Mouse (Mus musculus) ES-Bruce4 (cell line): ENCODE results near the gene Fam180a. TPM values are rescaled to one million over a fixed set of nuclear protein-coding genes. Genes with fewer than 3 reads are reported as not detected.
A peak's percentile ranks its signal among the peaks of the same experiment; 100 is the strongest.

Source experiments
- H3K27ac ChIP-seq: 2 replicates; pipeline ENCODE4 v1.5.1; 2012; ENCODE audit warnings: low read length, inconsistent platforms; ENCODE audit not compliant: insufficient read depth
- H3K27me3 ChIP-seq: 2 replicates; pipeline ENCODE4 v1.6.1; 2012; ENCODE audit warnings: mild to moderate bottlenecking, low read length, inconsistent platforms; ENCODE audit not compliant: control insufficient read depth, poor library complexity, insufficient read depth, severe bottlenecking
- H3K36me3 ChIP-seq: 2 replicates; pipeline ENCODE4 v1.6.1; 2012; ENCODE audit warnings: inconsistent platforms, mild to moderate bottlenecking, low read length, moderate library complexity; ENCODE audit not compliant: control insufficient read depth, poor library complexity, insufficient read depth, severe bottlenecking
- H3K4me1 ChIP-seq: one replicate; pipeline ENCODE4 v1.8.1; 2011; ENCODE audit warnings: low read length; ENCODE audit not compliant: control insufficient read depth, insufficient read depth
- H3K4me3 ChIP-seq: 2 replicates; pipeline ENCODE4 v1.5.1; 2011; ENCODE audit warnings: low read depth, mild to moderate bottlenecking, low read length
- H3K9ac ChIP-seq: 2 replicates; pipeline ENCODE4 v1.6.1; 2012; ENCODE audit warnings: low read depth, mild to moderate bottlenecking, inconsistent platforms; ENCODE audit not compliant: poor library complexity, severe bottlenecking
- H3K9me3 ChIP-seq: replicated peaks from 2 replicates; pipeline ENCODE4 v1.6.1; 2012; ENCODE audit warnings: mild to moderate bottlenecking, low read length, inconsistent platforms; ENCODE audit not compliant: control insufficient read depth, poor library complexity, insufficient read depth, severe bottlenecking
- CTCF ChIP-seq: IDR thresholded peaks from one replicate; pipeline ENCODE4 v1.8.1; 2011; ENCODE audit warnings: low read depth, low read length
- EP300 ChIP-seq: IDR thresholded peaks from 2 replicates; pipeline ENCODE4 v1.6.1; 2011; ENCODE audit warnings: low read depth, low read length; ENCODE audit not compliant: insufficient read depth
- POLR2A ChIP-seq: IDR thresholded peaks from one replicate; pipeline ENCODE4 v1.8.1; 2011; ENCODE audit warnings: low read length; ENCODE audit not compliant: insufficient read depth
- polyA plus RNA-seq: library from polyadenylated mRNA; stranded (reverse); fragments of >200 nt; gene quantifications from 2 replicates; pipeline ENCODE4 v1.2.4, GENCODE M21; 2011; ENCODE audit warnings: low read depth; ENCODE audit not compliant: missing spikeins, insufficient read depth, insufficient read length

Fam180a gene
- polyA plus RNA-seq, 1 experiment, result not detected

- Histone ChIP-seq H3K9ac (peak overlapping the region; percentile 10; the same call in 1 of the 2 replicates), H3K27me3 (no peaks in the 10 kb centered on the region), H3K4me1 (no peaks in the 10 kb centered on the region), H3K27ac (no peak overlapping the region), H3K9me3 (no peaks in the 10 kb centered on the region), H3K4me3 (peak overlapping the region; percentile 57), H3K36me3 (no peaks in the 10 kb centered on the region)
- no peak for TF ChIP-seq POLR2A
- no peak for TF ChIP-seq CTCF
Observed at GRCm38 (mm10) chr6:35268711-35269110, 57.2 kb downstream of the Fam180a start.

- Histone ChIP-seq H3K4me1 (no peaks in the 10 kb centered on the region), H3K36me3 (peaks cover 14% of the 10 kb centered on the region), H3K9ac (no peak overlapping the region), H3K27me3 (no peaks in the 10 kb centered on the region), H3K9me3 (no peaks in the 10 kb centered on the region), H3K4me3 (no peak overlapping the region), H3K27ac (no peak overlapping the region)
- no peak for TF ChIP-seq EP300
- no peak for TF ChIP-seq POLR2A
- no peak for TF ChIP-seq CTCF
Observed at GRCm38 (mm10) chr6:35265580-35266278, 60.2 kb downstream of the Fam180a start.

Other genes with a start within 250 kb of the Fam180a start
- gene Cnot4, start 192.4 kb downstream of the Fam180a start, polyA plus RNA-seq, result 45.7 and 49.2 TPM in 2 replicates
- gene Nup205, start 148.7 kb downstream of the Fam180a start, polyA plus RNA-seq, result 142 and 151 TPM in 2 replicates
- 1.1 and 1.2 TPM in 2 replicates for gene Slc13a4, start 18.0 kb downstream of the Fam180a start, polyA plus RNA-seq
- 175 and 195 TPM in 2 replicates for gene Mtpn, start 213.7 kb upstream of the Fam180a start, polyA plus RNA-seq